Mouse (Mus musculus) heart, embryonic 11.5 days (tissue): ENCODE measurements around the gene Gm5134. TPM values are rescaled to one million over a fixed set of nuclear protein-coding genes. Genes with fewer than 3 reads are reported as not detected.
A peak's percentile ranks its signal among the peaks of the same experiment; 100 is the strongest.

Source experiments
- ATAC-seq: fragments of 200-750 bp; cut with Nextera tagmentation; replicated peaks from 2 replicates; pipeline ENCODE4 v1.8.0; 2017; ENCODE audit warnings: moderate library complexity; ENCODE audit not compliant: insufficient number of reproducible peaks, low FRiP score, low TSS enrichment
- H3K27ac ChIP-seq: fragments of 300-500 bp; sonication (generic); 2 replicates; pipeline ENCODE4 v1.5.1; 2014; ENCODE audit warnings: mild to moderate bottlenecking, low read depth, low read length
- H3K27me3 ChIP-seq: fragments of 300-500 bp; sonication (generic); 2 replicates; pipeline ENCODE4 v1.6.1; 2014; ENCODE audit warnings: mild to moderate bottlenecking, low read length, mixed read lengths; ENCODE audit not compliant: control insufficient read depth, insufficient read depth
- H3K36me3 ChIP-seq: fragments of 300-500 bp; sonication (generic); 2 replicates; pipeline ENCODE4 v1.6.1; 2014; ENCODE audit warnings: mild to moderate bottlenecking, low read length, moderate library complexity, mixed read lengths; ENCODE audit not compliant: control insufficient read depth, insufficient read depth
- H3K4me1 ChIP-seq: fragments of 300-500 bp; sonication (generic); 2 replicates; pipeline ENCODE4 v1.6.1; 2014; ENCODE audit warnings: low read length; ENCODE audit not compliant: control insufficient read depth, insufficient read depth
- H3K4me2 ChIP-seq: fragments of 300-500 bp; sonication (generic); 2 replicates; pipeline ENCODE4 v1.6.1; 2014; ENCODE audit warnings: mild to moderate bottlenecking, moderate library complexity
- H3K4me3 ChIP-seq: fragments of 300-500 bp; sonication (generic); 2 replicates; pipeline ENCODE4 v1.5.1; 2014; ENCODE audit warnings: low read depth, low read length
- H3K9ac ChIP-seq: fragments of 300-500 bp; sonication (generic); 2 replicates; pipeline ENCODE4 v1.6.1; 2014; ENCODE audit warnings: mild to moderate bottlenecking, low read depth, low read length, moderate library complexity
- H3K9me3 ChIP-seq: fragments of 300-500 bp; sonication (generic); replicated peaks from 2 replicates; pipeline ENCODE4 v1.6.1; 2016; ENCODE audit warnings: low read length; ENCODE audit not compliant: control insufficient read depth
- WGBS: fragments of 180-500 bp; shearing (Covaris S2); extraction: QIAGEN DNeasy Blood & Tissue Kit; methylation state at CpG from one replicate; pipeline ENCODE4 v1.1.7; 2014; ENCODE audit not compliant: insufficient replicate concordance; 5-methylcytosine and 5-hydroxymethylcytosine counted together
- polyA plus RNA-seq: library from polyadenylated mRNA; unstranded; fragments of >200 nt; fragmentation: Nextera tagmentation; extraction: Ambion mirVana; gene quantifications from 2 replicates; pipeline ENCODE4 v1.2.1, GENCODE M21; 2014

Gene Gm5134
- polyA plus RNA-seq, 1 experiment from 2014 or later: not detected

DNA sequence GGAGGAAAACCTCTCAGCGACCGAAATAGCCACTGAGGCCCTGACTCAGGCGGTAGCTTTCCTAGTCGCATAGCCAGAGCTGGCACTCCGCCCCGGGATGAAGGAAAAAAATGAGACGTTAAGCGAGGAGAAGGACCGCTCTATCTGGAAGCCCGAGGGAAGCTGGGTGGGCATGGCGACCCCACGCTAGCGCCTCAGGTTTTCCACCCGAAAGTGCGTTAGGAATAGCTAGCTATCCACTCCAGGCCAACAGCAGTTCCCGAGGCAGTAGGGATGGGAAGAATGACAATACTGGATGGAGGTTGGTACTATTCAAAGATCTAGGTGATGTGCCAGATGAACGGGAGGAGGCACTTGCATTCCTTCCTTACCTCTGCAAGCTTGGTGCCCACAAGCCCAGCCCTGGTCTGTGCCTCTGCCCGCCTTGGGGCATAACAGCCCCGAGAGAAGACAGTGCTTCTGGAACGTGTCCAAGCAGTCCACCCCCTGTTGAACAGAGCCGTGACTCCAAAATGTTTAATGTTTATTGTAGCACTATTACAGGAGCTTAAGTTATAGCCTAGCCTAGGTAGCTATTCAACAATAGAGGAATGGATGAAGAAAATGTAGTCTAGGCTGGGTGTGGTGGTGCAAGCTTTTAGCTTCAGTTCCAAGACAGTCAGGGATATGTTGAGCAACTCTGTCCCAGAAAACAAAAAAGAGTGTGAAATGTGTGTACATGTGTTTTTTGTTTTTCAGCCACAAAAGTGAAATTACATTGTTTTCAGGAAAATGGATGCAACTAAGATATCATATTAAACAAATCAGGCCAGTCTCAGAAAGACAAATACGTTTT lies 32.4 kb upstream of the Gm5134 start:
- Histone ChIP-seq H3K27me3 (peaks cover 4% of the 10 kb centered on the region; the same call in 1 of the 2 replicates), H3K9me3 (no peaks in the 10 kb centered on the region), H3K27ac (peak overlapping the region; percentile 76), H3K36me3 (no peaks in the 10 kb centered on the region; the same call in 1 of the 2 replicates), H3K4me1 (peaks cover 14% of the 10 kb centered on the region), H3K4me2 (peak overlapping the region; percentile 87), H3K4me3 (peak overlapping the region; percentile 66), H3K9ac (peak overlapping the region; percentile 92)
- ATAC-seq: 0 out of 2 replicates have a peak, but pooled peaks have one; percentile 32
- WGBS: 6% methylated on average over 22 of the region's 22 CpGs

DNA sequence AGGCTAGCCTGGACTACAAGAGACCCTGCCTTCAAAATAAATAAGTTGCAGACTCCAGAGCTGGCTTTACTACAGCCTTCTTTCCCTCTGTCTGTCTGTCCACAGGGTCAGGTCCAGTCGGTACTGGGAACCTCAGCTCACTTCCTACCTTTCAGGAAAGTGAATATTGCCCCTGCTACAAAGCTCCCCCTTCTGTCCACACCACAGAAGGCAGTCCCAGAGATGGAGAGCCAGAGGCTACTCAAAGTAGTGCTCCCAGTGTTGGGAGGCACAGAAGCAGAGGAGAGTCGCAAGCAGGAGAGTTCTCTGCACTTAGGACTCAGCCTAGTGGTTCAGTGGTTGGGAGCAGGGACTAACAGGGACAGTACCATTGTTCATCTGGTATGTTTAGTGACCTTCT lies 30.0 kb upstream of the Gm5134 start:
- no peak overlapping the region for H3K4me2 ChIP-seq
- no peak overlapping the region for H3K9ac ChIP-seq
- no peak overlapping the region for H3K27ac ChIP-seq
- no peaks in the 10 kb centered on the region for H3K9me3 ChIP-seq
- H3K4me3 ChIP-seq: no peak overlapping the region
- no peaks in the 10 kb centered on the region for H3K36me3 ChIP-seq
- 46% methylated on average over 2 of the region's 2 CpGs for WGBS
- H3K27me3 ChIP-seq: peaks cover 10% of the 10 kb centered on the region; the same call in 1 of the 2 replicates
- ATAC-seq: no peak
- peaks cover 10% of the 10 kb centered on the region for H3K4me1 ChIP-seq

DNA sequence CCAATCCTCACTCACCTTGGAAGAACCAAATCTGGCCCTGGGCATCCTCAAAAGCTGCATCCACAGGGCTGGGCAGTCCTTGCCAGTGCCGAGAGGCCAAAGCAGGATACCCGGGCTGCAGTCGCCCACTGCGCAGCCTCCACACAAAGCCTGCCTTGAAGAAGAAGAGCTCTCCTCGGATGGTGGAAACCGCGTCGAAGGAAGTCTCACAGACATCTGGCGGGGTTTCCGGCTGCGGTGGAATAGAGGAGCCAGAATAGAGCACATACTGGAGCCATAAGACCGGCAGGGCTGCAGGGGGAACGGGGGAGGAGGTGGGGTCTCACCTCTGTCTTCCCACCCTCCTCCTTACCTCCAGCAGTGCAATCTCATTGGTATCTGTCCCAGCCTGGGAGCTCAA lies 27.9 kb upstream of the Gm5134 start:
- H3K9me3 ChIP-seq: no peaks in the 10 kb centered on the region
- 56% methylated on average over 13 of the region's 13 CpGs for WGBS
- H3K4me3 ChIP-seq: no peak overlapping the region
- no peak for ATAC-seq
- peaks cover 6% of the 10 kb centered on the region; the same call in 1 of the 2 replicates for H3K4me1 ChIP-seq
- no peak overlapping the region for H3K27ac ChIP-seq
- H3K27me3 ChIP-seq: peaks cover 27% of the 10 kb centered on the region
- no peak overlapping the region for H3K9ac ChIP-seq
- no peak overlapping the region for H3K4me2 ChIP-seq
- no peaks in the 10 kb centered on the region for H3K36me3 ChIP-seq

DNA sequence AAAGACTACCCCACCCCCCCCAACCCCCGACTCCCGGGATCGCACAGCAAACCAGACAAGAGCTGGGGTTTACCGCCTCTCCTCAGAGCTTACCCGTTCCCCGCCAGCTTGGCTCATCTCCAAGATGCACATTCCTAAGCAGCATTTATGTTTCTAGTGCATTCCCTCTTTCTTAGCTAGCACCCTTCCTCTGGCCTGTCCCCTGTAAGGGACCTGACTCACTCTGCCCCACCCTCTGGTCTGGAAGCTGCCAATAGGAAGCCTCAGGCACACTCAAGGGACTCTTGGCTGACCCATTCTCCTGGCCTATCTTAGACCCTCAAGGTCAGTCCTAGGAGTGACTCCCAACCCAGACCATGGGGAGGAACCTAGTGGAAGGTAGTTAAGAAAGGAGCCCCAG lies 24.0 kb upstream of the Gm5134 start:
- H3K9me3 ChIP-seq: no peaks in the 10 kb centered on the region
- WGBS: 18% methylated on average over 6 of the region's 6 CpGs
- H3K27me3 ChIP-seq: peaks cover 35% of the 10 kb centered on the region
- H3K27ac ChIP-seq: no peak overlapping the region
- H3K4me3 ChIP-seq: no peak overlapping the region
- ATAC-seq: no peak
- H3K9ac ChIP-seq: no peak overlapping the region
- peaks cover 7% of the 10 kb centered on the region for H3K4me1 ChIP-seq
- H3K36me3 ChIP-seq: no peaks in the 10 kb centered on the region
- H3K4me2 ChIP-seq: no peak overlapping the region

DNA sequence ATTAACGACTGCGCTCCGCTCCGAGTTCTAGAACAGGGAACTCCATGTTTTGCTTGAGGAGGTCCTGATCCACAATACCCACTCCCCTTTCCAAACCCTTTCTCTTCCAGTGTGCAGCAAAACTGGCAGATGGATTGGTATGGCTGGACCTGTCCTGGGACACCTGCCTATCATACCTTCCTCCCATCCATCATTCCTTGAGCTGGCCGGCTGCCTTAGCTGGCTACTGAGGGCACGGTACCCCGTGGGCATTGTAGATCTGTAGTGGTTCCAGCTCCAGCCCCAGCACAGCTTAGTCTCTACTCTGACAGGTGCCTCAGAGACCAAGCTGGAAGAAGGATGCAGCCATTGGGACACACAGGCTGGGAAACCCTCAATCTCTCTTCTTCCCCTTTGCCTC lies 23.0 kb upstream of the Gm5134 start:
- Histone ChIP-seq H3K9me3 (no peaks in the 10 kb centered on the region), H3K27me3 (peaks cover 35% of the 10 kb centered on the region), H3K4me3 (no peak overlapping the region), H3K36me3 (no peaks in the 10 kb centered on the region), H3K27ac (no peak overlapping the region), H3K4me2 (peak overlapping the region; percentile 96), H3K4me1 (peaks cover 7% of the 10 kb centered on the region), H3K9ac (no peak overlapping the region)
- ATAC-seq: no peak
- WGBS: 39% methylated on average over 7 of the region's 7 CpGs

DNA sequence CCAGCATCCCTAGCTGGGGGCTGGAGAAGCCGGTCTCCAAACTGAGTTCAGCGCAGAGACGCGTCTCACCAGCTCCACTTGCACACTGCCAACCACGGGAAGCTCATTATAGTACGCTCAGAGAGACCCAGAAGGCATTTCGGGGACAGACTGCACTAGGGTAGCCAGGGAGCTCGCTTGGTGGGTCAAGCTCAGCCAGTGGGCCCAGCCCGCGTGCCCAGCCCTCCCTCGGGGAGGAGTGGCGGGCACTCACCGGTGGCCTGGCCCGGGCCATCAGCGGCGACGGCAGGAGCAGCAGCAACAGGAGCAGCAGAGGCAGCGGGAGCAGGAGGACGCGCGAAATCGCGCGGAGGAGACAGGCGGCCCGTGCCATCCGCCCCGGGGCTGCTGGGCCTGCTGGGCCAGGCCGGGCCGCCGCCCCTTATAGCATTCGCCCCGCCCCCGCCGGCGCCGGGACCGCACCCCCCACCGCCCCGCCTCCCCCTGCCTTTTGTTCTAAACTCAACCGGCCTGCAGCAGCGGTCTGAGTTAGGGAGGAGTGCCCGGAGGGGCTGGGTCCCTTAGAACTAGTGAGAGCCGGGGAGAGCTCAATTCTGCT lies 22.1 kb upstream of the Gm5134 start:
- peak; percentile 71 for ATAC-seq
- Histone ChIP-seq H3K27ac (peak overlapping the region; percentile 22; the same call in 1 of the 2 replicates), H3K4me3 (peak overlapping the region; percentile 65), H3K4me2 (peak overlapping the region; percentile 96), H3K4me1 (peaks cover 13% of the 10 kb centered on the region), H3K9ac (peak overlapping the region; percentile 89), H3K9me3 (no peaks in the 10 kb centered on the region), H3K27me3 (peaks cover 37% of the 10 kb centered on the region), H3K36me3 (no peaks in the 10 kb centered on the region)
- WGBS: under 1% methylated on average over 29 of the region's 44 CpGs

DNA sequence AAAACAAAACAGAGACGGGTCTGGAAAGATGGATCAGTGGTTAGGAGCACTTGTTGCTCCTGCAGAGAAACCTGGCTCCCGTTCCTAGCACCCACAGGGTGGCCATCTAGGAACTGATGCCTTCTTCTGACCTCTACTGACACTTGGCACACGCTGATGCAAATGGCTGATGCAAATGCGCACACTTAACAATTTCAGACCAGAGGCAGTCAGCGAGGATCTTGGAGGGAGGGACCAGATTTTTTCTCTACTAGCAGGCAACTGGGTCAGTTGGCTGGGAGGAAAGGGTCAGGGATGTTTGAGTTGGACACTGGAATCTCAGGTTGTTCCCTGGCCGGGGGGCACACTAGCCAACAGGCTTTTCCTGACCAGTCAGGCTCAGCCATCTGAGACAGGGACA lies 21.4 kb upstream of the Gm5134 start, which contains the start of gene Chchd10:
Gene Chchd10, plus strand, starts transcription at position 240 of the 400 bp plus-strand sequence.
- Histone ChIP-seq H3K4me3 (peak within 1 kb of the TSS; percentile 65), H3K36me3 (no peaks in the 10 kb centered on the region), H3K27ac (peak within 1 kb of the TSS; percentile 22; the same call in 1 of the 2 replicates), H3K27me3 (peaks cover 37% of the 10 kb centered on the region), H3K9ac (peak within 1 kb of the TSS; percentile 89), H3K4me2 (peak within 1 kb of the TSS; percentile 96), H3K4me1 (peaks cover 18% of the 10 kb centered on the region), H3K9me3 (no peaks in the 10 kb centered on the region)
- no peak for ATAC-seq
- 33% methylated on average over 6 of the region's 6 CpGs for WGBS

DNA sequence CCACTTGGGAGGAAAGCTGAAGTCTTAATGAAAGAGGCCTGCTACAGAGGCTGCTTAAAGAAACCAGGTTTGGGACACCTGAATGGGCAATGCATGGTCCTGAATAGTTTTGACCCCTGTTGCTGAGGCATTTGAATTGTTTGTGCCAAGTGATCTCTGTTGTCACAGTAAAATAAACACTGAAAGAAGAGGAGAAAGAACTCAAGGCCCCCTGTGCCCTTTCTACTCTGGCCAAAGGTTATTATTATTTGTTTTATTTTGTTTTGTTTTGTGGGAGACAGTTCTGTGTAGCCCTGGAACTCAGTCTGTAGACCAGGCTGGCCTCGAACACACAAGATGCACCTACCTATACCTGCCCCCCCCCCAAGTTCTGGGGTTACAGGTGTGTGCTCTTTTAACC lies 19.3 kb upstream of the Gm5134 start:
- Histone ChIP-seq H3K4me3 (no peak overlapping the region; the same call in 1 of the 2 replicates), H3K4me1 (peaks cover 20% of the 10 kb centered on the region), H3K36me3 (no peaks in the 10 kb centered on the region), H3K4me2 (peak overlapping the region; percentile 67), H3K27ac (no peak overlapping the region), H3K9me3 (no peaks in the 10 kb centered on the region), H3K9ac (no peak overlapping the region), H3K27me3 (peaks cover 26% of the 10 kb centered on the region)
- WGBS: 50% methylated on average over 1 of the region's 1 CpGs
- no peak for ATAC-seq
